Mouse (Mus musculus) forebrain, postnatal 0 days (tissue): ENCODE data around the gene Epha7. TPM values are rescaled to one million over a fixed set of nuclear protein-coding genes. Genes with fewer than 3 reads are reported as not detected.

Experiments used
- ATAC-seq: fragments of 200-750 bp; cut with Nextera tagmentation; 2 replicates; pipeline ENCODE4 v1.8.0; 2017; ENCODE audit warnings: mild to moderate bottlenecking, moderate library complexity
- DNase-seq: peaks from one replicate; pipeline ENCODE4 v3.0.0-alpha.2; 2015
- H3K27ac ChIP-seq: fragments of 300-500 bp; sonication (generic); 2 replicates; pipeline ENCODE4 v1.5.1; 2014; ENCODE audit warnings: low read depth, mild to moderate bottlenecking, antibody characterized with exemption, low read length, moderate library complexity, mixed read lengths
- H3K27me3 ChIP-seq: fragments of 300-500 bp; sonication (generic); 2 replicates; pipeline ENCODE4 v1.6.1; 2014; ENCODE audit warnings: mild to moderate bottlenecking, low read length, mixed read lengths; ENCODE audit not compliant: insufficient read depth
- H3K36me3 ChIP-seq: fragments of 300-500 bp; sonication (generic); 2 replicates; pipeline ENCODE4 v1.6.1; 2014; ENCODE audit warnings: mild to moderate bottlenecking, moderate library complexity; ENCODE audit not compliant: insufficient read depth
- H3K4me1 ChIP-seq: fragments of 300-500 bp; sonication (generic); 2 replicates; pipeline ENCODE4 v1.6.1; 2014; ENCODE audit warnings: antibody characterized with exemption; ENCODE audit not compliant: insufficient read depth
- H3K4me2 ChIP-seq: fragments of 300-500 bp; sonication (generic); 2 replicates; pipeline ENCODE4 v1.6.1; 2014; ENCODE audit warnings: low read depth, mild to moderate bottlenecking, moderate library complexity
- H3K4me3 ChIP-seq: fragments of 300-500 bp; sonication (generic); 2 replicates; pipeline ENCODE4 v1.5.1; 2014; ENCODE audit warnings: low read depth, low read length, mixed read lengths
- H3K9ac ChIP-seq: fragments of 300-500 bp; sonication (generic); 2 replicates; pipeline ENCODE4 v1.6.1; 2014; ENCODE audit warnings: mild to moderate bottlenecking
- H3K9me3 ChIP-seq: fragments of 300-500 bp; sonication (generic); 2 replicates; pipeline ENCODE4 v1.6.1; 2016; ENCODE audit warnings: low read length
- CTCF ChIP-seq: sonication (generic); IDR thresholded peaks from 2 replicates; pipeline ENCODE4 v1.5.1; 2016; ENCODE audit warnings: antibody characterized with exemption, control low read depth, low read depth
- WGBS: fragments of 180-500 bp; shearing (Covaris S2); extraction: QIAGEN DNeasy Blood & Tissue Kit; methylation state at CpG from one replicate; pipeline ENCODE4 v1.1.7; 2014; 5-methylcytosine and 5-hydroxymethylcytosine counted together
- polyA plus RNA-seq: library from polyadenylated mRNA; unstranded; fragments of >200 nt; fragmentation: Nextera tagmentation; extraction: Ambion mirVana; gene quantifications from 2 replicates; pipeline ENCODE4 v1.2.1, GENCODE M21; 2015
- total RNA-seq: library from RNA; depleted of rRNA; stranded (reverse); fragments of >200 nt; gene quantifications from 2 replicates; pipeline ENCODE4 v1.2.3, GENCODE M21; 2014

The Epha7 gene
- total and polyA plus RNA-seq, 2 experiments from 2014 or later: 57.3 to 73.1 TPM

GRCm38 (mm10) chr4:28944237-28944636 lies 131.3 kb downstream of the Epha7 start:
- no peaks in the 10 kb centered on the region for H3K27me3 ChIP-seq
- no peak overlapping the region for H3K27ac ChIP-seq
- ATAC-seq: no peak
- H3K9me3 ChIP-seq: no peaks in the 10 kb centered on the region
- no peak for TF ChIP-seq CTCF
- no peak overlapping the region for H3K9ac ChIP-seq
- no peak overlapping the region for H3K4me2 ChIP-seq
- no peaks in the 10 kb centered on the region for H3K36me3 ChIP-seq
- no peak for DNase-seq
- no peak overlapping the region for H3K4me3 ChIP-seq
- no peaks in the 10 kb centered on the region for H3K4me1 ChIP-seq
- WGBS: 90% methylated on average over 6 of the region's 6 CpGs

- no peak overlapping the region for H3K9ac ChIP-seq
- no peak overlapping the region for H3K4me2 ChIP-seq
- 0 out of 2 replicates have a peak, but pooled peaks cover 7% of the 10 kb centered on the region for H3K36me3 ChIP-seq
- no peak overlapping the region for H3K4me3 ChIP-seq
- no peak for DNase-seq
- no peaks in the 10 kb centered on the region for H3K9me3 ChIP-seq
- no peak overlapping the region for H3K27ac ChIP-seq
- ATAC-seq: no peak
- H3K4me1 ChIP-seq: no peaks in the 10 kb centered on the region
- no peak for TF ChIP-seq CTCF
- WGBS: 88% methylated on average over 9 of the region's 9 CpGs
- no peaks in the 10 kb centered on the region for H3K27me3 ChIP-seq
These were observed 148.1 kb downstream of the Epha7 start for GRCm38 (mm10) chr4:28960889-28961560.

GRCm38 (mm10) chr4:28967584-28968315 lies 154.8 kb downstream of the Epha7 start:
- Histone ChIP-seq H3K27ac (no peak overlapping the region), H3K4me1 (no peaks in the 10 kb centered on the region), H3K9me3 (no peaks in the 10 kb centered on the region), H3K4me3 (no peak overlapping the region), H3K9ac (no peak overlapping the region), H3K36me3 (no peaks in the 10 kb centered on the region), H3K27me3 (no peaks in the 10 kb centered on the region), H3K4me2 (no peak overlapping the region)
- DNase-seq (no peak), ATAC-seq (no peak)
- 29% methylated on average over 3 of the region's 3 CpGs for WGBS
- no peak for TF ChIP-seq CTCF

GRCm38 (mm10) chr4:28998462-28999286 lies 185.7 kb downstream of the Epha7 start:
- no peak overlapping the region for H3K4me3 ChIP-seq
- H3K9ac ChIP-seq: no peak overlapping the region
- H3K36me3 ChIP-seq: no peaks in the 10 kb centered on the region
- WGBS: 49% methylated on average over 3 of the region's 3 CpGs
- TF ChIP-seq CTCF: no peak
- no peak for DNase-seq
- H3K4me2 ChIP-seq: no peak overlapping the region
- no peaks in the 10 kb centered on the region for H3K27me3 ChIP-seq
- H3K4me1 ChIP-seq: no peaks in the 10 kb centered on the region
- ATAC-seq: no peak
- no peak overlapping the region for H3K27ac ChIP-seq
- H3K9me3 ChIP-seq: no peaks in the 10 kb centered on the region

GRCm38 (mm10) chr4:28999287-28999595 lies 186.3 kb downstream of the Epha7 start:
- H3K36me3 ChIP-seq: no peaks in the 10 kb centered on the region
- no peaks in the 10 kb centered on the region for H3K27me3 ChIP-seq
- DNase-seq (no peak), ATAC-seq (no peak)
- no peaks in the 10 kb centered on the region for H3K9me3 ChIP-seq
- WGBS: 82% methylated on average over 2 of the region's 2 CpGs
- H3K9ac ChIP-seq: no peak overlapping the region
- H3K4me3 ChIP-seq: no peak overlapping the region
- H3K4me2 ChIP-seq: no peak overlapping the region
- no peak overlapping the region for H3K27ac ChIP-seq
- H3K4me1 ChIP-seq: no peaks in the 10 kb centered on the region
- no peak for TF ChIP-seq CTCF

- ATAC-seq: no peak
- Histone ChIP-seq H3K27ac (no peak overlapping the region), H3K36me3 (no peaks in the 10 kb centered on the region), H3K4me2 (no peak overlapping the region), H3K9ac (no peak overlapping the region), H3K27me3 (no peaks in the 10 kb centered on the region), H3K4me1 (no peaks in the 10 kb centered on the region), H3K9me3 (no peaks in the 10 kb centered on the region), H3K4me3 (no peak overlapping the region)
- WGBS: 94% methylated on average over 3 of the region's 3 CpGs
- no peak for DNase-seq
- no peak for TF ChIP-seq CTCF
These were observed 197.4 kb downstream of the Epha7 start for GRCm38 (mm10) chr4:29010333-29010732.
